ENCODE assay signal across 8 mouse cellular contexts in the genomic region with DNA sequence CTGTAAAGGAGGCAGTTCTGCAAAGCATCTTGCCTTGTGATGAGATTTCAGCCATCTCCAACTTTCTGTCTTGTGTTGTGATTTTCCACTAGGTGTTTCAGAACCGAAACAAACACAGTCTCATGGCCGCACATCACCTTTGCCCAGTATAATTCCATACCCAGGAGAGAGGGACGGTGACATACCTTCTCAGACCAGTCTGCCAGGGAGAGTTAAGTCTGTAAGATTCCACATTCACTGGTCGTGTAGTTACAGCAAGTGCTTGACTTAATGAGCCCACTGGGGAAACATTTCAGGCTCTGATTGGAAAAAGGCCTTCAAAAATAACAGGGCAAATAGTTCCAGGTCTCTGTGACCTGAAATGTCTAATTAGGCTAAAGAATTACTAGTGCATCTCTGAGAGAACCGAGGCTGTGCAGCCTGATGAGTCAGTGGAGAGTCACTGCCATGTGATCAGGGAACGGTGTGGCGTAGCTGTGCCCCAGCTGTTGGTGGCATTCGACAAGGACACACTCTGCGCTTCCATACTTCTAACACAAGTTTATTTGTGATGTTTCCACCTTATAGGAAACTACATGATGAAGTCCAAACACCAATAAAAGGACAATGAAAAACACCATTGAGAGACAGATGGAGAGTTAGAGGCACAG. TPM values are rescaled to one million over a fixed set of nuclear protein-coding genes. Genes with fewer than 3 reads are reported as not detected.
DNase-seq lines count a peak whose midpoint lies in the region; ATAC-seq and TF ChIP-seq lines count a peak whose summit lies in the region.

No protein-coding gene starts in this region.

- H3K9me3 ChIP-seq in embryonic facial prominence, embryonic 13.5 days = no peaks in the 10 kb centered on the region
- no peaks in the 10 kb centered on the region for H3K9me3 ChIP-seq in embryonic facial prominence, embryonic 10.5 days
- no peaks in the 10 kb centered on the region for H3K9me3 ChIP-seq in embryonic facial prominence, embryonic 14.5 days (ENCODE audit: control insufficient read depth, low read length)

- 72% methylated on average over 9 of the region's 9 CpGs for WGBS in embryonic facial prominence, embryonic 13.5 days
- WGBS in embryonic facial prominence, embryonic 10.5 days = 79% methylated on average over 9 of the region's 9 CpGs
- 72% methylated on average over 9 of the region's 9 CpGs for WGBS in embryonic facial prominence, embryonic 14.5 days

- H3K4me3 ChIP-seq in embryonic facial prominence, embryonic 13.5 days = no peak overlapping the region
- H3K4me3 ChIP-seq in embryonic facial prominence, embryonic 10.5 days = no peak overlapping the region
- H3K4me3 ChIP-seq in C2C12 (ENCODE audit: insufficient read depth, poor library complexity, severe bottlenecking) = no peak overlapping the region
- H3K4me3 ChIP-seq in embryonic facial prominence, embryonic 14.5 days (ENCODE audit: low read depth, low read length) = no peak overlapping the region
- H3K4me3 ChIP-seq in left cerebral cortex, adult 2 months = no peak overlapping the region

- no peaks in the 10 kb centered on the region for H3K36me3 ChIP-seq in embryonic facial prominence, embryonic 13.5 days
- no peaks in the 10 kb centered on the region for H3K36me3 ChIP-seq in embryonic facial prominence, embryonic 10.5 days (replicated peaks)
- no peaks in the 10 kb centered on the region for H3K36me3 ChIP-seq in C2C12 (ENCODE audit: control insufficient read depth, insufficient read depth)
- no peaks in the 10 kb centered on the region for H3K36me3 ChIP-seq in embryonic facial prominence, embryonic 14.5 days (ENCODE audit: control insufficient read depth, insufficient read depth, low read length)

- DNase-seq in embryonic facial prominence, embryonic 10.5 days (ENCODE audit: low spot score) = no peak
- DNase-seq in embryonic facial prominence, embryonic 14.5 days (ENCODE audit: low spot score) = no peak
- DNase-seq in left cerebral cortex, adult 2 months (ENCODE audit: extremely low spot score in 1 of 2, low spot score in 2 of 2) = no peak
- DNase-seq in heart, adult 18-20 months = no peak
- no peak for DNase-seq in layer of hippocampus, postnatal 14 days (ENCODE audit: low spot score in 2 of 2)

- H3K79me3 ChIP-seq in C2C12 (ENCODE audit: low read depth) = no peaks in the 10 kb centered on the region

- H3K27me3 ChIP-seq in embryonic facial prominence, embryonic 13.5 days = no peaks in the 10 kb centered on the region
- no peaks in the 10 kb centered on the region for H3K27me3 ChIP-seq in embryonic facial prominence, embryonic 10.5 days (replicated peaks; ENCODE audit: low read depth, poor library complexity, severe bottlenecking)
- no peaks in the 10 kb centered on the region for H3K27me3 ChIP-seq in C2C12 (ENCODE audit: control insufficient read depth, insufficient read depth, insufficient read length)
- H3K27me3 ChIP-seq in embryonic facial prominence, embryonic 14.5 days (replicated peaks; ENCODE audit: control insufficient read depth, insufficient read depth, low read length) = no peaks in the 10 kb centered on the region

- no peak for TF ChIP-seq CTCF in C2C12 (IDR thresholded peaks at IDR 0.05; ENCODE audit: control insufficient read depth, insufficient read depth, insufficient read length)
- no peak for TF ChIP-seq CTCF in left cerebral cortex, adult 2 months (IDR thresholded peaks at IDR 0.05)

- no peak overlapping the region for H3ac ChIP-seq in C2C12 (ENCODE audit: control insufficient read depth, insufficient read length, low read depth)

- H3K9ac ChIP-seq in embryonic facial prominence, embryonic 13.5 days = no peak overlapping the region
- H3K9ac ChIP-seq in embryonic facial prominence, embryonic 14.5 days (ENCODE audit: low read depth, low read length) = no peak overlapping the region

- intact Hi-C loops in left cerebral cortex, adult 2 months (cut with DNase I) = loop anchor here (1.0 to 2.0 kb wide), 2 partner anchors 135 to 144 kb away; no protein-coding TSS in a partner anchor

- 0 out of 2 replicates have a peak overlapping the region, but pooled peaks have one; percentile 21 for H3K4me2 ChIP-seq in embryonic facial prominence, embryonic 13.5 days
- no peak overlapping the region for H3K4me2 ChIP-seq in embryonic facial prominence, embryonic 14.5 days (ENCODE audit: low read depth, low read length)

- no peak overlapping the region for H3K27ac ChIP-seq in embryonic facial prominence, embryonic 13.5 days
- H3K27ac ChIP-seq in embryonic facial prominence, embryonic 10.5 days (replicated peaks) = no peak overlapping the region
- H3K27ac ChIP-seq in embryonic facial prominence, embryonic 14.5 days (replicated peaks; ENCODE audit: low read depth, low read length) = no peak overlapping the region
- H3K27ac ChIP-seq in left cerebral cortex, adult 2 months = no peak overlapping the region

- H3K4me1 ChIP-seq in embryonic facial prominence, embryonic 13.5 days = no peaks in the 10 kb centered on the region
- no peaks in the 10 kb centered on the region for H3K4me1 ChIP-seq in embryonic facial prominence, embryonic 10.5 days
- no peaks in the 10 kb centered on the region for H3K4me1 ChIP-seq in embryonic facial prominence, embryonic 14.5 days (ENCODE audit: control insufficient read depth, insufficient read depth, low read length)

- ATAC-seq in embryonic facial prominence, embryonic 13.5 days (ENCODE audit: insufficient number of reproducible peaks, insufficient read depth, low FRiP score, low TSS enrichment, low read depth) = no peak
- peak; percentile 63; the same call in 1 of the 2 replicates for ATAC-seq in embryonic facial prominence, embryonic 14.5 days (ENCODE audit: low read depth)
- 0 out of 2 replicates have a peak, but pooled peaks have one; percentile 46 for ATAC-seq in megakaryocyte, adult 5-6 weeks (ENCODE audit: poor library complexity, severe bottlenecking)

- H3K79me2 ChIP-seq in C2C12 (ENCODE audit: control insufficient read depth, insufficient read depth) = no peaks in the 10 kb centered on the region

TF ChIP-seq in C2C12, 6 proteins besides CTCF, POLR2A, EP300 and RAD21:
- TF ChIP-seq MAX (IDR thresholded peaks at IDR 0.05) (no peak), USF1 (IDR thresholded peaks at IDR 0.05; ENCODE audit: low read depth) (peak; percentile 75), MYOD1 (IDR thresholded peaks at IDR 0.05; ENCODE audit: control insufficient read depth, insufficient read length, low read depth) (peak; percentile 61), MYOG (IDR thresholded peaks at IDR 0.05; ENCODE audit: control insufficient read depth, extremely low read depth, insufficient read length) (no peak), CEBPB (IDR thresholded peaks at IDR 0.05; ENCODE audit: low read depth) (no peak), FOSL1 (IDR thresholded peaks at IDR 0.05; ENCODE audit: insufficient read depth, low read length, poor library complexity, severe bottlenecking) (no peak)

RNA-seq across cellular contexts. Expression of a gene that starts 43.9 kb away (rescaled TPM):
- 3.5 and 4.0 TPM in 2 replicates for polyA plus RNA-seq in embryonic facial prominence, embryonic 13.5 days (2015; fragmentation: Nextera tagmentation; extraction: Ambion mirVana)
- 3.7 and 3.9 TPM in 2 replicates for polyA plus RNA-seq in embryonic facial prominence, embryonic 10.5 days (2016; fragmentation: Nextera tagmentation; extraction: Ambion mirVana)
- polyA plus RNA-seq in C2C12 (2012; fragmentation: generic; extraction: Trizol) = 1.5 TPM
- 3.3 and 4.6 TPM in 2 replicates for polyA plus RNA-seq in embryonic facial prominence, embryonic 14.5 days (2014; fragmentation: Nextera tagmentation; extraction: Ambion mirVana)
- total RNA-seq in megakaryocyte, adult 5-6 weeks (2015) = 1.9 and 2.7 TPM in 2 replicates
- 1.2 and 1.5 TPM in 2 replicates for total RNA-seq in megakaryocyte, adult 5-6 weeks (2017)
- total RNA-seq in left cerebral cortex, adult 2 months (2021) = 10 to 100 TPM; 10.5 to 12.0 TPM
- total RNA-seq in heart, adult 18-20 months (2021) = 10 to 100 TPM; 16.4 to 18.8 TPM
- 10 to 100 TPM; 16.9 to 18.7 TPM for total RNA-seq in layer of hippocampus, postnatal 14 days (2021)
